Mouse (Mus musculus) ovary, adult 2 months (tissue): Measurements from ENCODE around the gene Mturn. TPM values are rescaled to one million over a fixed set of nuclear protein-coding genes. Genes with fewer than 3 reads are reported as not detected.

Experiments used
- polyA plus RNA-seq: library from polyadenylated mRNA; depleted of rRNA; stranded (reverse); fragments of >200 nt; gene quantifications from 2 replicates; pipeline ENCODE4 v1.2.3, GENCODE M21; 2012; rRNA removed

Gene Mturn
- 12.7 and 25.9 TPM in 2 replicates for polyA plus RNA-seq

DNA sequence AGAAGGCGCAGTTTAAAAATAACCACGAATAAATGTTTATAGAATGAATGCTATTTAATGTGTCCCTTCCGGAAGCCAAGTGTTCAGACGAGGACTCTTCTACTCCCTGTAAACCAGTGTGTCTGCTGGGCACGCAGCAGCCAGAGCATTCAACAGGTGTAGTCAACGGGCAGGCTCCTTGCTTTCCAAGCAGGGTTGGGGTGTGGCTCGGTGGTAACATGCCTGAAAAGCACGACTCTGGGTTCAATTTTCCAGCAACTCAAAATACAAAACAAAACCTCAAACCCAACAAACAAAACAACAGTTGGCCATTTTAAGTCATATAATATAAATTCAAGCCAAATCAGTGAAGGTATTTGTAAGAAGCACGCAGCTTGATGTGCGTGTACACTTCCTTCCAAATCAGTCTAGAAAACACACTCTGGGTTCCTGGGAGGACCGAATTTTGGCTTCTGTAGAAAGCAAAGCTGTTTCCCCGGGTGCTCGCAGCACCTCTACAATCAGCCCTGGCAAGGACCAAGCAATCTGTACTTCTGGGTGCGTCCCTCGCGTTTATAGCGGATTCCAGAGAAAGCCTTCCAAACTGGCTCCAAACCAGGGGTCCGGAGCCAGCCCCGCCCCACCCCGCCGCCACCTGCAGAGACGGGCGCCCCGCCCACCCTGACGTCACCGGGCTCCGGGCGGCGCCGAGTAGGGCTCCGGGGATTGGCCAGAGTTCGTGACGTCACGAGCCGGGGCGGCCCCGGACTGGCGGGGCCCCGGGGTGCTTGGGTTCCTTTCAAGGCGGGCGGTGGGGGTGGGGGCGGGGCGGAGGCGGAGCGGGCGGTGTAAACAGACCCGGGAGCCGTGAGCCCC is at the start of gene Mturn:
Gene Mturn (plus strand): TSS at position 734 of the 855 bp plus-strand sequence.

Other genes starting within 250 kb of the Mturn start
- gene Scrn1, start 115.1 kb upstream of the Mturn start, polyA plus RNA-seq = 10.4 and 13.6 TPM in 2 replicates
- 9.8 and 10.7 TPM in 2 replicates for gene Plekha8, start 86.5 kb upstream of the Mturn start, polyA plus RNA-seq
- gene Fkbp14, start 84.3 kb upstream of the Mturn start, polyA plus RNA-seq = 8.8 and 9.5 TPM in 2 replicates
- 12.1 and 43.5 TPM in 2 replicates for gene Znrf2, start 135.3 kb downstream of the Mturn start, polyA plus RNA-seq